Mouse (Mus musculus): ENCODE results near the gene Grk4. TPM values are rescaled to one million over a fixed set of nuclear protein-coding genes. Genes with fewer than 3 reads are reported as not detected.

Gene Grk4
- polyA plus RNA-seq (2015; fragmentation: Nextera tagmentation; extraction: Ambion mirVana) = 4.1 and 5.0 TPM in 2 replicates

- Histone ChIP-seq H3K4me1 (peaks cover 9% of the 10 kb centered on the region), H3K9me3 (no peaks in the 10 kb centered on the region), H3K27me3 (no peaks in the 10 kb centered on the region), H3K27ac (peak within 1 kb of the TSS; percentile 93), H3K4me3 (peak within 1 kb of the TSS; percentile 76), H3K36me3 (peaks cover 28% of the 10 kb centered on the region), H3K4me2 (peak within 1 kb of the TSS; percentile 73), H3K9ac (peak within 1 kb of the TSS; percentile 83)
- under 1% methylated on average over 60 of the region's 60 CpGs for WGBS
- ATAC-seq (ENCODE audit: insufficient number of reproducible peaks, insufficient read depth, low FRiP score, low TSS enrichment, low read depth) = peak; percentile 100
These were observed at the start of gene Grk4, which contains the start of gene Nop14 for GRCm38 (mm10) chr5:34659686-34660590. Gene Grk4, plus strand, starts transcription at chr5:34660379. Gene Nop14, minus strand, starts transcription at chr5:34660148.

GRCm38 (mm10) chr5:34632996-34633395 lies 27.2 kb upstream of the Grk4 start:
- no peak overlapping the region for H3K4me3 ChIP-seq
- H3K36me3 ChIP-seq = peaks cover 82% of the 10 kb centered on the region
- 83% methylated on average over 2 of the region's 2 CpGs for WGBS
- peaks cover 27% of the 10 kb centered on the region for H3K4me1 ChIP-seq
- no peak overlapping the region for H3K4me2 ChIP-seq
- H3K27ac ChIP-seq = no peak overlapping the region
- no peaks in the 10 kb centered on the region for H3K9me3 ChIP-seq
- H3K9ac ChIP-seq = no peak overlapping the region
- no peaks in the 10 kb centered on the region for H3K27me3 ChIP-seq
- ATAC-seq (ENCODE audit: insufficient number of reproducible peaks, insufficient read depth, low FRiP score, low TSS enrichment, low read depth) = no peak

DNA sequence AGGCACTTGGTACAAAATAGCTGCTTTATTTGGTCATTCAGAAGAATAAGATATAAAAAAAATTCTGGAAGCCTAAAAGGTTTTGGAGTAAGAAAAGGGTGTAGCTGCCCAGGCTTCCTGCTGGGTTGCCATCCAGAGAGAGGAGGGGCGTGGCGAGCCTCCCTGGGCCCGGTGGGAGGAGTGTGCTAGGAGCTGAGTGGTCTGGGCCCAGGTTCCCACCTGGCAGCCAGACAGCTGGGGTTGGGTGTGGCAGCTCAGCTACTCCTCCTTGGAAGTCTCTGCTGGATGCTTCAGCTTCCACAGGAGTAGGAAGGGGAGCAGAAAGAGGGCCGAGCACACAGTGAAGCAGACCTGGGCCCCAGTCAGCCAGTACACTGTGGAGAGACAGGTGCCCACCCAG lies 26.5 kb upstream of the Grk4 start:
- Histone ChIP-seq H3K27me3 (no peaks in the 10 kb centered on the region), H3K4me1 (peaks cover 27% of the 10 kb centered on the region), H3K4me3 (no peak overlapping the region), H3K9ac (no peak overlapping the region), H3K4me2 (no peak overlapping the region), H3K36me3 (peaks cover 82% of the 10 kb centered on the region), H3K27ac (no peak overlapping the region), H3K9me3 (no peaks in the 10 kb centered on the region)
- 82% methylated on average over 4 of the region's 4 CpGs for whole genome bisulfite sequencing
- ATAC-seq (ENCODE audit: insufficient number of reproducible peaks, insufficient read depth, low FRiP score, low TSS enrichment, low read depth) = no peak

DNA sequence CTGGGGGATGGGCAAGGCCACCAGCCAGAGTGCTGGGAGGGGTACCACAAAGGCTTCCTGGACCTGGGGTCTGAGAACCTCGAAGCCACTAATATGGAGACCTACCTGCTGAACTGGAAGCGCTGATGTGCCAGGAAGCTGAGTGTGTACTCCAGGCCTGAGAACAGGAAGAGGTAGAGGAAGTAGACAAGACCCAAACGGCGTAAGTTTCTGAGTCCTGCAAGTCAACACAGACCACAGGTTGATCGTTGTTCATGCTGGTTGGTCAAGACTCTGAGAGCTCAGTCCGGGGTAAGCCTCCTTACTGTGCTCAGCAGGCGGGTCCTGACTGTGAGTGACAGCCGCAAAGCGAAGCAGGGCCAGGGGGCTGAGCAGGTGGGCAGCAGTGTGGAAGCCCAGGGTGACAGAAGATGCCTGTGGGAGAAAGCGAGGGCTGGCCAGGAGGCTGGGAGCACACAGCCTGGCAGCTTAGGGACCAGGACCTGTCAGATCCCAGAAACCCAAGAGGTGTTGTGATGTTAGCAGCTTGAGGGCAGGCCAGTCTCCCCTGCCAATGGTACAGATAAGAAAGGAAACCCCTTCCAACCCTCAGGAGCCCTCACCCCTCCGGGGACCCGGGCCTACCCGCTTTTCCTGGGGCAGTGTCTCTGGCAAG lies 25.3 kb upstream of the Grk4 start:
- H3K9ac ChIP-seq = peak overlapping the region; percentile 83
- no peak overlapping the region for H3K4me2 ChIP-seq
- no peak overlapping the region for H3K27ac ChIP-seq
- H3K9me3 ChIP-seq = no peaks in the 10 kb centered on the region
- H3K4me3 ChIP-seq = peak overlapping the region; percentile 58; the same call in 1 of the 2 replicates
- H3K4me1 ChIP-seq = peaks cover 27% of the 10 kb centered on the region
- H3K27me3 ChIP-seq = no peaks in the 10 kb centered on the region
- H3K36me3 ChIP-seq = peaks cover 82% of the 10 kb centered on the region
- WGBS = 91% methylated on average over 13 of the region's 13 CpGs
- ATAC-seq (ENCODE audit: insufficient number of reproducible peaks, insufficient read depth, low FRiP score, low TSS enrichment, low read depth) = no peak

- WGBS = 56% methylated on average over 10 of the region's 10 CpGs
- Histone ChIP-seq H3K9me3 (no peaks in the 10 kb centered on the region), H3K27ac (peak overlapping the region; percentile 93), H3K9ac (peak overlapping the region; percentile 83), H3K4me1 (peaks cover 27% of the 10 kb centered on the region), H3K4me3 (peak overlapping the region; percentile 58), H3K36me3 (peaks cover 82% of the 10 kb centered on the region), H3K27me3 (no peaks in the 10 kb centered on the region), H3K4me2 (peak overlapping the region; percentile 81)
- ATAC-seq (ENCODE audit: insufficient number of reproducible peaks, insufficient read depth, low FRiP score, low TSS enrichment, low read depth) = no peak
These were observed 24.4 kb upstream of the Grk4 start for GRCm38 (mm10) chr5:34635665-34636192.

DNA sequence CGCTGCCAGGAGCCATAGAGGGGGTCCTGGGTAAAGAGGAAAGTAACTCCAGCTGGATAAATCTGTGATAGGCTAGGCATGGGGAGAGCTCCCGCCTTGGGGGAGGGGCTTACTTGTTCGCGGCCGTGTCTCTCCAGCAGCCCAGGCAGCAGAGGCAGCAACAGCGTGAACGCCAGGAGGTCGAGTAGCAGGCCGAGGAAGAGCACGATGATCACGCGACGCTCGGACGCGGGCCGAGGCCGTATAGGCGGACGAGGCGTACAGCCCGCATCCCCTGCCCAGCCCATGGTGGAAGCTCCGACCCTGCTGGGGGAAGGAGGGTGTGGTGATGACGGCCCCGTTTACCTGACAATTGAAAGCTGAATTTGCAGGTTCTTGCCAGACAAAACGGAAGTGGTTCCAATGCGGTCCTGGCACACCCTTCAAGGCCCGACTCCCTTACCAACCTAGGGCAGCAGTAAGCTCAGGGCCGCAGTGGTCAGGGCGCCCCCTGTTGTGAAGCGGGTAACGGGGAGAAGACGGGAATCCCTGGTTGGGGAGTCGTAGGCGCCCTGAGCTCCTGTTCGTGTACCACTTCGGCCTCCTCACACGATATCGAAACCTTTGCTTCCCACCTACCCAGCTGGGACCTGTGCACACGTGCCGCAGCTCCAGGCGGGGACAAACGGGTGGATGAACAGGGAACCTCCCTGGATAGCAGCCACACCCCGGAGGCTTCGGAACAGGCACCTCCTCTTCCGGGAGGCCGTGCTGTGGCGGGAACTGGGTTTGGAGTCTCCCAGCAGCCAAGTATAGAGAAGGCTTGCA lies 23.5 kb upstream of the Grk4 start, which contains the start of gene Mfsd10:
TSS of gene Mfsd10 (minus strand) at position 732 of the 807 bp plus-strand sequence.
- H3K4me2 ChIP-seq = peak within 1 kb of the TSS; percentile 81

GRCm38 (mm10) chr5:34637591-34638156 lies 22.5 kb upstream of the Grk4 start:
- H3K9ac ChIP-seq = peak overlapping the region; percentile 83
- WGBS = 78% methylated on average over 7 of the region's 7 CpGs
- H3K27ac ChIP-seq = 0 out of 2 replicates have a peak overlapping the region, but pooled peaks have one; percentile 93
- no peaks in the 10 kb centered on the region for H3K9me3 ChIP-seq
- peaks cover 76% of the 10 kb centered on the region for H3K36me3 ChIP-seq
- peak overlapping the region; percentile 58; the same call in 1 of the 2 replicates for H3K4me3 ChIP-seq
- peaks cover 27% of the 10 kb centered on the region for H3K4me1 ChIP-seq
- no peaks in the 10 kb centered on the region for H3K27me3 ChIP-seq
- H3K4me2 ChIP-seq = peak overlapping the region; percentile 81
- ATAC-seq (ENCODE audit: insufficient number of reproducible peaks, insufficient read depth, low FRiP score, low TSS enrichment, low read depth) = no peak

More for the DNA sequence above, 23.5 kb upstream of the Grk4 start, which contains the start of gene Mfsd10:
- Histone ChIP-seq H3K9me3 (no peaks in the 10 kb centered on the region), H3K4me3 (peak within 1 kb of the TSS; percentile 58), H3K27ac (peak within 1 kb of the TSS; percentile 93), H3K27me3 (no peaks in the 10 kb centered on the region), H3K36me3 (peaks cover 82% of the 10 kb centered on the region), H3K9ac (peak within 1 kb of the TSS; percentile 83), H3K4me1 (peaks cover 27% of the 10 kb centered on the region)
- peak; percentile 87 for ATAC-seq (ENCODE audit: insufficient number of reproducible peaks, insufficient read depth, low FRiP score, low TSS enrichment, low read depth)
- WGBS = under 1% methylated on average over 48 of the region's 48 CpGs

GRCm38 (mm10) chr5:34641991-34642390 lies 18.2 kb upstream of the Grk4 start:
- Histone ChIP-seq H3K27ac (no peak overlapping the region), H3K4me1 (peaks cover 12% of the 10 kb centered on the region), H3K4me3 (no peak overlapping the region), H3K9ac (no peak overlapping the region), H3K27me3 (no peaks in the 10 kb centered on the region), H3K4me2 (no peak overlapping the region), H3K36me3 (peaks cover 88% of the 10 kb centered on the region), H3K9me3 (no peaks in the 10 kb centered on the region)
- no peak for ATAC-seq (ENCODE audit: insufficient number of reproducible peaks, insufficient read depth, low FRiP score, low TSS enrichment, low read depth)
- 84% methylated on average over 3 of the region's 3 CpGs for WGBS

DNA sequence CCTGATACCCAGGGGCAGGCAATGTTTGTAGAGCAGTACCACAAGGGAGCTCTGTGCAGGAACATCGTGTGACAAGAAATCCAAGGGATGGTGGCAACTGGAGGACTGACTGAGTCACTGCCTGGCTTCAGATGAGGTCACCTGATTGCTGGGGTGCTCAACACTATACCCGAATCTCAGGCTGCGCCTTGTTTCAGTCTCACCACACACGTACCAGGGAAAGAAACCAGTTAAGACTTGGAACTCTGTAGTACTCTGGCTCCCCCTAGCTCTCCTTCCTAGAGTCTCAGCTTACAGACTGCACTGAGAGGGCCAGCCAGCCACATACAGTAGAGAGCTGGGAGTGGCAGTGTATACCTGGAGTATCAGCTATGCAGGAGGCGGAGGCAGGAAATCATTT lies 17.2 kb upstream of the Grk4 start:
- Histone ChIP-seq H3K9me3 (no peaks in the 10 kb centered on the region), H3K27me3 (no peaks in the 10 kb centered on the region), H3K4me2 (no peak overlapping the region), H3K27ac (no peak overlapping the region), H3K4me1 (0 out of 2 replicates have a peak, but pooled peaks cover 4% of the 10 kb centered on the region), H3K9ac (no peak overlapping the region; the same call in 1 of the 2 replicates), H3K36me3 (peaks cover 92% of the 10 kb centered on the region), H3K4me3 (no peak overlapping the region)
- 67% methylated on average over 5 of the region's 5 CpGs for WGBS
- ATAC-seq (ENCODE audit: insufficient number of reproducible peaks, insufficient read depth, low FRiP score, low TSS enrichment, low read depth) = peak; percentile 72

DNA sequence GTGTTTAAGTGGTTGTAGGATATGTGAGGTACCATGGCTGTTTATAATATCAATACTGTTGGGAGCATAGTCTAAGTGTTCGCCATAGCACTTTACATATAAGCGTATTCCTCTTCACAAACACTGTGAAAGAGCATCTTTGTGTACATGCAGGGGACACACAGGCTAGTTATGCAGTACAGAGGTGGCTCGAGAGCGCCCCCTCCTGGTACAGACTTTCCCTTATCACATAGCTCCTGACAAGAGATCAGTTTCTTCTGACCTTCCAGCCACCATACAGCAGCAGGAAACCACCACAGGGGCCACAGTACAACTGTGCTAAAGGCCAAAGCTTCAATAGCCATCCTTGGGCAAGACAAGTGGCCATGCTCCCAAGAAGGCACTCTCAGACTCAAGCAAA lies 12.6 kb upstream of the Grk4 start:
- H3K9ac ChIP-seq = no peak overlapping the region
- no peak for ATAC-seq (ENCODE audit: insufficient number of reproducible peaks, insufficient read depth, low FRiP score, low TSS enrichment, low read depth)
- H3K27ac ChIP-seq = no peak overlapping the region
- H3K27me3 ChIP-seq = no peaks in the 10 kb centered on the region
- H3K4me1 ChIP-seq = 0 out of 2 replicates have a peak, but pooled peaks cover 4% of the 10 kb centered on the region
- no peak overlapping the region for H3K4me2 ChIP-seq
- no peaks in the 10 kb centered on the region for H3K9me3 ChIP-seq
- WGBS = 44% methylated on average over 4 of the region's 4 CpGs
- H3K4me3 ChIP-seq = no peak overlapping the region
- peaks cover 98% of the 10 kb centered on the region for H3K36me3 ChIP-seq

All from embryonic facial prominence, embryonic 13.5 days (tissue).